Mouse (Mus musculus): ENCODE measurements around the gene Rpl23a. TPM values are rescaled to one million over a fixed set of nuclear protein-coding genes. Genes with fewer than 3 reads are reported as not detected.

Rpl23a gene
- total and polyA plus RNA-seq, 3 experiments: 2,992 to 3,939 (median 3,361) TPM

- no peak for TF ChIP-seq KAT2A (IDR thresholded peaks at IDR 0.05; ENCODE audit: insufficient replicate concordance, low read length)
- TF ChIP-seq TBP (conservative IDR thresholded peaks at IDR 0.05; ENCODE audit: low read depth, low read length): peak; percentile 40; the same call in 1 of the 2 replicates
- TF ChIP-seq MAZ (IDR thresholded peaks at IDR 0.05; ENCODE audit: low read depth, low read length): no peak
- no peak for TF ChIP-seq PAX5 (IDR thresholded peaks at IDR 0.05; ENCODE audit: low read length)
- TF ChIP-seq SMC3 (IDR thresholded peaks at IDR 0.05; ENCODE audit: low read depth, low read length): no peak
- TF ChIP-seq RCOR1 (conservative IDR thresholded peaks at IDR 0.05; ENCODE audit: low read depth, low read length): no peak; the same call in none of the 2 replicates
- TF ChIP-seq ELF1 (IDR thresholded peaks at IDR 0.05; ENCODE audit: low read depth, low read length): no peak
Observed at GRCm38 (mm10) chr11:78183884-78184514, 615 bp upstream of the Rpl23a start (continued).

DNA sequence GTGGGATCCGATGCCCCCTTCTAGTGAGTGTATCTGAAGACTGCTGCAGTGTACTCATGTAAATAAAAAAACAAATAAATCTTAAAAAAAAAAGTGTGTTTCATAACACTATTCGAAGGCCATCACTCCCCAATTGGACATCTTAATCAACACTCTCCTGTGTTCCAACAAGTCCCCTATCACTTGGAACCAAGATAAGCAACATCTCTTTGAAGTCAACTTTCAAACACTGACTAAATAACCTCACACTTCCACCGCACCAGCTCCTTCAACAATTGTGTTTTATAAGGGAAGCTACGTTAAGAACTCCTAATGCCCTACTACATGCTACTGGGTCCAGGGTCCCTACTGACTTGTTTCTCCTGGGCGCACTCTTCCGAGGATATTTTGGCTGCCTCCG, 934 bp downstream of the Rpl23a start:
- Histone ChIP-seq H3K4me3 (replicated peaks in 1 of 3; ENCODE audit: low read depth in 2 of 3, low read length in 2 of 3, poor library complexity in 1 of 3) (peak overlapping the region; percentile 70 to 96 (median 76)), H3K79me2 (replicated peaks; ENCODE audit: control insufficient read depth, extremely low read depth, insufficient read depth, poor library complexity, severe bottlenecking) (peaks cover 38% of the 10 kb centered on the region), H3K4me1 (ENCODE audit: control insufficient read depth in 1 of 2, insufficient read depth in 2 of 2) (peaks cover 13 to 44% of the 10 kb centered on the region in 2 experiments), H3K4me2 (ENCODE audit: insufficient read depth, low read depth, poor library complexity, severe bottlenecking) (peak overlapping the region; percentile 95), H3K27me3 (replicated peaks) (no peaks in the 10 kb centered on the region), H3K9me3 (replicated peaks; ENCODE audit: low read length) (no peaks in the 10 kb centered on the region), H3K9ac (ENCODE audit: insufficient read depth, low read depth) (peak overlapping the region; percentile 67), H3K27ac (ENCODE audit: insufficient read depth, low read depth) (peak overlapping the region; percentile 74; the same call in 1 of the 2 replicates), H3K36me3 (replicated peaks in 1 of 2; ENCODE audit: control insufficient read depth in 1 of 2, insufficient read depth in 1 of 2, low read length in 1 of 2) (peaks cover 26 to 40% of the 10 kb centered on the region in 2 experiments)
- dilution Hi-C loops (cut with MboI; ENCODE audit: extremely low pct_ligation_motif_present, extremely low pct_unique_long_range_greater_than_20kb, low sequenced_read_pairs): no loop called here
- in situ Hi-C loops (cut with MboI; ENCODE audit: low pct_ligation_motif_present, low pct_unique_long_range_greater_than_20kb, low sequenced_read_pairs): no loop called here
- TF ChIP-seq TBP (conservative IDR thresholded peaks at IDR 0.05; ENCODE audit: low read depth, low read length) (no peak), ZC3H11A (IDR thresholded peaks at IDR 0.05; ENCODE audit: low read depth, low read length) (no peak), ELF1 (IDR thresholded peaks at IDR 0.05; ENCODE audit: low read depth, low read length) (no peak), SIN3A (IDR thresholded peaks at IDR 0.05; ENCODE audit: low read length) (0 out of 2 replicates have a peak, but pooled peaks have one; percentile 3), ZMIZ1 (IDR thresholded peaks at IDR 0.05; ENCODE audit: low read depth, low read length) (peak; percentile 1; the same call in 1 of the 2 replicates)
- no peak for DNase-seq (ENCODE audit: extremely low read depth)

GRCm38 (mm10) chr11:78181830-78182357, 1.5 kb downstream of the Rpl23a start:
- Histone ChIP-seq H3K4me2 (ENCODE audit: insufficient read depth, low read depth, poor library complexity, severe bottlenecking) (peak overlapping the region; percentile 95), H3K9me3 (replicated peaks; ENCODE audit: low read length) (no peaks in the 10 kb centered on the region), H3K4me3 (replicated peaks in 1 of 3; ENCODE audit: low read depth in 2 of 3, low read length in 2 of 3, poor library complexity in 1 of 3) (peak overlapping the region; percentile 70 to 96 (median 76)), H3K4me1 (ENCODE audit: control insufficient read depth in 1 of 2, insufficient read depth in 2 of 2) (peaks cover 13 to 46% of the 10 kb centered on the region in 2 experiments), H3K9ac (ENCODE audit: insufficient read depth, low read depth) (peak overlapping the region; percentile 67), H3K79me2 (replicated peaks; ENCODE audit: control insufficient read depth, extremely low read depth, insufficient read depth, poor library complexity, severe bottlenecking) (peaks cover 38% of the 10 kb centered on the region), H3K27ac (ENCODE audit: insufficient read depth, low read depth) (no peak overlapping the region), H3K36me3 (replicated peaks in 1 of 2; ENCODE audit: control insufficient read depth in 1 of 2, insufficient read depth in 1 of 2, low read length in 1 of 2) (peaks cover 26 to 40% of the 10 kb centered on the region in 2 experiments), H3K27me3 (replicated peaks) (no peaks in the 10 kb centered on the region)
- DNase-seq (ENCODE audit: extremely low read depth): no peak
- dilution Hi-C loops (cut with MboI; ENCODE audit: extremely low pct_ligation_motif_present, extremely low pct_unique_long_range_greater_than_20kb, low sequenced_read_pairs): no loop called here
- in situ Hi-C loops (cut with MboI; ENCODE audit: low pct_ligation_motif_present, low pct_unique_long_range_greater_than_20kb, low sequenced_read_pairs): no loop called here
- TF ChIP-seq USF2 (conservative IDR thresholded peaks at IDR 0.05; ENCODE audit: low read depth, low read length) (no peak), ZMIZ1 (IDR thresholded peaks at IDR 0.05; ENCODE audit: low read depth, low read length) (peak; percentile 30; the same call in 1 of the 2 replicates), RCOR1 (conservative IDR thresholded peaks at IDR 0.05; ENCODE audit: low read depth, low read length) (no peak), SIN3A (IDR thresholded peaks at IDR 0.05; ENCODE audit: low read length) (0 out of 2 replicates have a peak, but pooled peaks have one; percentile 23), EP300 (IDR thresholded peaks at IDR 0.05; ENCODE audit: low read length) (peak; percentile 33), MXI1 (IDR thresholded peaks at IDR 0.05; ENCODE audit: low read depth, low read length) (peak; percentile 47; the same call in 1 of the 2 replicates), CHD1 (IDR thresholded peaks at IDR 0.05; ENCODE audit: low read depth, low read length) (peak; percentile 17; the same call in 1 of the 2 replicates), E2F4 (IDR thresholded peaks at IDR 0.05; ENCODE audit: insufficient replicate concordance, low read depth, low read length) (no peak), POLR2AphosphoS2 (IDR thresholded peaks at IDR 0.05; ENCODE audit: low read depth, low read length) (peak; percentile 20; the same call in 1 of the 2 replicates), ZKSCAN1 (IDR thresholded peaks at IDR 0.05; ENCODE audit: borderline replicate concordance, low read depth, low read length) (no peak)
